8 mouse cellular contexts compared by ENCODE assay signal in genomic region chr17:46160090-46160662, GRCm38 (mm10). TPM values are rescaled to one million over a fixed set of nuclear protein-coding genes. Genes with fewer than 3 reads are reported as not detected.
DNase-seq lines count a peak whose midpoint lies in the region; ATAC-seq lines count a peak whose summit lies in the region.

No protein-coding gene starts in this region.

- peak; percentile 34 for ATAC-seq in activated CD4-positive, CD25-positive, alpha-beta regulatory T cell, adult 4 months
- ATAC-seq in megakaryocyte progenitor cell, adult 5-6 weeks (replicated peaks; ENCODE audit: poor library complexity), result peak; percentile 57

- peak; percentile 91 for DNase-seq in embryo, embryonic 10 days (ENCODE audit: low spot score)
- DNase-seq in gastrocnemius, postnatal 10 days, result peak; percentile 89
- DNase-seq in induced T-regulatory cell, adult 2 months (ENCODE audit: low read depth), result peak; percentile 98
- DNase-seq in left cerebral cortex, adult 9 months (ENCODE audit: low spot score in 2 of 2), result peak; percentile 76 to 91
- DNase-seq in right cerebral cortex, postnatal 25 days, result peak; percentile 85
- peak; percentile 84 to 89 for DNase-seq in urinary bladder, postnatal 4 days (ENCODE audit: low spot score in 2 of 2)

RNA-seq across cellular contexts. Expression of gene Gtpbp2, which starts 0.7 kb away (rescaled TPM):
- 10 to 100 TPM; 39.6 to 55.7 TPM for polyA plus RNA-seq in activated CD4-positive, CD25-positive, alpha-beta regulatory T cell, adult 4 months (2017; shearing (Covaris generic))
- 10 to 100 TPM; 44.9 to 59.2 TPM for total RNA-seq in gastrocnemius, postnatal 10 days (2021)
- total RNA-seq in megakaryocyte progenitor cell, adult 5-6 weeks (2015), result 17.4 and 22.2 TPM in 2 replicates
- total RNA-seq in megakaryocyte progenitor cell, adult 5-6 weeks (2017), result 30.7 and 33.2 TPM in 2 replicates

RNA-seq across cellular contexts. Expression of gene Mad2l1bp, which starts 6.8 kb away (rescaled TPM):
- polyA plus RNA-seq in activated CD4-positive, CD25-positive, alpha-beta regulatory T cell, adult 4 months (2017; shearing (Covaris generic)), result 10 to 100 TPM; 59.6 to 59.9 TPM
- 10 to 100 TPM; 14.0 to 14.7 TPM for total RNA-seq in gastrocnemius, postnatal 10 days (2021)
- total RNA-seq in megakaryocyte progenitor cell, adult 5-6 weeks (2015), result 14.8 and 19.7 TPM in 2 replicates
- total RNA-seq in megakaryocyte progenitor cell, adult 5-6 weeks (2017), result 4.8 and 6.5 TPM in 2 replicates

RNA-seq across cellular contexts. Expression of gene Rsph9, which starts 16.2 kb away (rescaled TPM):
- 1 to 10 TPM; 1.5 TPM for polyA plus RNA-seq in activated CD4-positive, CD25-positive, alpha-beta regulatory T cell, adult 4 months (2017; shearing (Covaris generic))
- total RNA-seq in gastrocnemius, postnatal 10 days (2021), result under 1 TPM; 0.49 to 0.84 TPM
- total RNA-seq in megakaryocyte progenitor cell, adult 5-6 weeks (2015), result 1.4 TPM in 1 of 2 replicates, not detected in the other
- 1.4 TPM in 1 of 2 replicates, not detected in the other for total RNA-seq in megakaryocyte progenitor cell, adult 5-6 weeks (2017)

RNA-seq across cellular contexts. Expression of gene Polh, which starts 42.3 kb away (rescaled TPM):
- polyA plus RNA-seq in activated CD4-positive, CD25-positive, alpha-beta regulatory T cell, adult 4 months (2017; shearing (Covaris generic)), result 1 to 10 TPM; 8.3 to 10.0 TPM
- total RNA-seq in gastrocnemius, postnatal 10 days (2021), result 10 to 100 TPM; 13.7 to 14.9 TPM
- 11.4 and 17.7 TPM in 2 replicates for total RNA-seq in megakaryocyte progenitor cell, adult 5-6 weeks (2015)
- 20.4 and 26.9 TPM in 2 replicates for total RNA-seq in megakaryocyte progenitor cell, adult 5-6 weeks (2017)

RNA-seq across cellular contexts. Expression of gene Xpo5, which starts 42.4 kb away (rescaled TPM):
- polyA plus RNA-seq in activated CD4-positive, CD25-positive, alpha-beta regulatory T cell, adult 4 months (2017; shearing (Covaris generic)), result 10 to 100 TPM; 21.3 to 29.8 TPM
- 10 to 100 TPM; 15.8 to 18.8 TPM for total RNA-seq in gastrocnemius, postnatal 10 days (2021)
- 48.8 and 55.9 TPM in 2 replicates for total RNA-seq in megakaryocyte progenitor cell, adult 5-6 weeks (2015)
- total RNA-seq in megakaryocyte progenitor cell, adult 5-6 weeks (2017), result 70.3 and 72.0 TPM in 2 replicates

Comparison
In these comparisons a context has a peak if more than half of its experiments do, and no peak if none do; other contexts are left out.
1. Peak in every context shown above with its lines: DNase-seq and ATAC-seq.